Mouse (Mus musculus) lung, postnatal 0 days (tissue): ENCODE data around the gene Brf1. TPM values are rescaled to one million over a fixed set of nuclear protein-coding genes. Genes with fewer than 3 reads are reported as not detected.

ENCODE experiments used
- ATAC-seq: fragments of 200-750 bp; cut with Nextera tagmentation; 2 replicates; pipeline ENCODE4 v1.8.0; 2017; ENCODE audit warnings: moderate library complexity
- DNase-seq: peaks from one replicate; pipeline ENCODE4 v3.0.0-alpha.2; 2016; ENCODE audit warnings: low spot score
- H3K27ac ChIP-seq: fragments of 300-500 bp; sonication (generic); 2 replicates; pipeline ENCODE4 v1.5.1; 2014; ENCODE audit warnings: antibody characterized with exemption, mild to moderate bottlenecking, low read length, mixed read lengths
- H3K27me3 ChIP-seq: fragments of 300-500 bp; sonication (generic); replicated peaks from 2 replicates; pipeline ENCODE4 v1.6.1; 2014; ENCODE audit warnings: low read length, mixed read lengths; ENCODE audit not compliant: insufficient read depth
- H3K36me3 ChIP-seq: fragments of 300-500 bp; sonication (generic); 2 replicates; pipeline ENCODE4 v1.6.1; 2014; ENCODE audit warnings: low read length, mixed read lengths; ENCODE audit not compliant: insufficient read depth
- H3K4me1 ChIP-seq: fragments of 300-500 bp; sonication (generic); 2 replicates; pipeline ENCODE4 v1.6.1; 2014; ENCODE audit warnings: antibody characterized with exemption, low read depth, low read length, mixed read lengths; ENCODE audit not compliant: insufficient read depth
- H3K4me2 ChIP-seq: fragments of 300-500 bp; sonication (generic); replicated peaks from 2 replicates; pipeline ENCODE4 v1.6.1; 2014; ENCODE audit warnings: low read depth, mild to moderate bottlenecking, low read length, moderate library complexity, mixed read lengths
- H3K4me3 ChIP-seq: fragments of 300-500 bp; sonication (generic); 2 replicates; pipeline ENCODE4 v1.5.1; 2014; ENCODE audit warnings: low read depth, low read length
- H3K9ac ChIP-seq: fragments of 300-500 bp; sonication (generic); replicated peaks from 2 replicates; pipeline ENCODE4 v1.6.1; 2014; ENCODE audit warnings: low read depth, mild to moderate bottlenecking
- H3K9me3 ChIP-seq: fragments of 300-500 bp; sonication (generic); 2 replicates; pipeline ENCODE4 v1.6.1; 2016; ENCODE audit warnings: low read length, mixed read lengths
- CTCF ChIP-seq: IDR thresholded peaks from 2 replicates; pipeline ENCODE4 v1.5.1; 2016; ENCODE audit warnings: antibody characterized with exemption, mild to moderate bottlenecking
- EP300 ChIP-seq: IDR thresholded peaks from 2 replicates; pipeline ENCODE4 v1.6.1; 2016; ENCODE audit warnings: antibody characterized with exemption, mild to moderate bottlenecking, control low read depth
- WGBS: fragments of 180-500 bp; shearing (Covaris S2); extraction: QIAGEN DNeasy Blood & Tissue Kit; methylation state at CpG from one replicate; pipeline ENCODE4 v1.1.7; 2014; 5-methylcytosine and 5-hydroxymethylcytosine counted together
- polyA plus RNA-seq: library from polyadenylated mRNA; unstranded; fragments of >200 nt; fragmentation: Nextera tagmentation; extraction: Ambion mirVana; gene quantifications from 2 replicates; pipeline ENCODE4 v1.2.1, GENCODE M21; 2015

Gene Brf1
- polyA plus RNA-seq, 1 experiment from 2014 or later = 38.8 TPM

GRCm38 (mm10) chr12:113041481-113042439, 41.3 kb upstream of the Brf1 start:
- H3K9ac ChIP-seq = no peak overlapping the region
- H3K9me3 ChIP-seq = no peaks in the 10 kb centered on the region
- ATAC-seq (peak; percentile 41), DNase-seq (peak; percentile 38)
- no peak overlapping the region for H3K27ac ChIP-seq
- H3K4me1 ChIP-seq = no peaks in the 10 kb centered on the region
- H3K27me3 ChIP-seq = no peaks in the 10 kb centered on the region
- no peak overlapping the region for H3K4me3 ChIP-seq
- 53% methylated on average over 14 of the region's 15 CpGs for WGBS
- no peak for TF ChIP-seq CTCF
- no peak for TF ChIP-seq EP300
- H3K4me2 ChIP-seq = no peak overlapping the region
- no peaks in the 10 kb centered on the region for H3K36me3 ChIP-seq

- Histone ChIP-seq H3K4me3 (no peak overlapping the region), H3K9me3 (no peaks in the 10 kb centered on the region), H3K4me1 (no peaks in the 10 kb centered on the region), H3K36me3 (no peaks in the 10 kb centered on the region), H3K4me2 (no peak overlapping the region), H3K27me3 (no peaks in the 10 kb centered on the region), H3K9ac (no peak overlapping the region), H3K27ac (no peak overlapping the region)
- WGBS = 86% methylated on average over 4 of the region's 4 CpGs
- no peak for TF ChIP-seq CTCF
- no peak for TF ChIP-seq EP300
- ATAC-seq (no peak), DNase-seq (no peak)
These were observed 37.9 kb upstream of the Brf1 start for GRCm38 (mm10) chr12:113038414-113038813.

GRCm38 (mm10) chr12:113036996-113037395, 36.5 kb upstream of the Brf1 start:
- no peaks in the 10 kb centered on the region for H3K4me1 ChIP-seq
- 83% methylated on average over 4 of the region's 4 CpGs for WGBS
- ATAC-seq (no peak), DNase-seq (no peak)
- TF ChIP-seq CTCF = no peak
- TF ChIP-seq EP300 = no peak
- H3K9ac ChIP-seq = no peak overlapping the region
- H3K9me3 ChIP-seq = no peaks in the 10 kb centered on the region
- no peaks in the 10 kb centered on the region for H3K36me3 ChIP-seq
- H3K4me2 ChIP-seq = no peak overlapping the region
- H3K27me3 ChIP-seq = no peaks in the 10 kb centered on the region
- H3K27ac ChIP-seq = no peak overlapping the region
- no peak overlapping the region for H3K4me3 ChIP-seq

GRCm38 (mm10) chr12:113035093-113035492, 34.6 kb upstream of the Brf1 start:
- 62% methylated on average over 2 of the region's 2 CpGs for WGBS
- H3K4me2 ChIP-seq = no peak overlapping the region
- H3K27ac ChIP-seq = no peak overlapping the region
- no peaks in the 10 kb centered on the region for H3K36me3 ChIP-seq
- DNase-seq (no peak), ATAC-seq (no peak)
- H3K9ac ChIP-seq = no peak overlapping the region
- TF ChIP-seq CTCF (no peak), EP300 (no peak)
- no peaks in the 10 kb centered on the region for H3K27me3 ChIP-seq
- H3K4me3 ChIP-seq = no peak overlapping the region
- H3K9me3 ChIP-seq = no peaks in the 10 kb centered on the region
- H3K4me1 ChIP-seq = no peaks in the 10 kb centered on the region

GRCm38 (mm10) chr12:113032296-113033250, 32.1 kb upstream of the Brf1 start:
- TF ChIP-seq CTCF (no peak), EP300 (no peak)
- no peak overlapping the region for H3K27ac ChIP-seq
- no peaks in the 10 kb centered on the region for H3K9me3 ChIP-seq
- no peak overlapping the region for H3K4me3 ChIP-seq
- no peaks in the 10 kb centered on the region for H3K27me3 ChIP-seq
- WGBS = 74% methylated on average over 11 of the region's 11 CpGs
- H3K9ac ChIP-seq = no peak overlapping the region
- no peaks in the 10 kb centered on the region; the same call in 1 of the 2 replicates for H3K36me3 ChIP-seq
- no peak for DNase-seq
- H3K4me1 ChIP-seq = no peaks in the 10 kb centered on the region
- no peak for ATAC-seq
- no peak overlapping the region for H3K4me2 ChIP-seq

- no peaks in the 10 kb centered on the region for H3K4me1 ChIP-seq
These were observed 30.9 kb upstream of the Brf1 start for GRCm38 (mm10) chr12:113031441-113031840.

More at GRCm38 (mm10) chr12:113031441-113031840, 30.9 kb upstream of the Brf1 start:
- Histone ChIP-seq H3K9me3 (no peaks in the 10 kb centered on the region), H3K27me3 (no peaks in the 10 kb centered on the region), H3K4me2 (no peak overlapping the region), H3K4me3 (no peak overlapping the region), H3K27ac (no peak overlapping the region), H3K36me3 (no peaks in the 10 kb centered on the region; the same call in 1 of the 2 replicates), H3K9ac (no peak overlapping the region)
- DNase-seq (no peak), ATAC-seq (no peak)
- WGBS = 79% methylated on average over 6 of the region's 6 CpGs
- TF ChIP-seq CTCF (no peak), EP300 (no peak)
